Mouse (Mus musculus) embryonic fibroblast, embryonic 13.5 days (primary cell): Measurements from ENCODE around the gene H6pd. TPM values are rescaled to one million over a fixed set of nuclear protein-coding genes. Genes with fewer than 3 reads are reported as not detected.

ENCODE experiments used
- H3K27ac ChIP-seq: 2 replicates; pipeline ENCODE4 v1.5.1; 2012; ENCODE audit warnings: low read length, control low read depth, inconsistent platforms; ENCODE audit not compliant: insufficient read depth
- H3K4me1 ChIP-seq: 2 replicates; pipeline ENCODE4 v1.6.1; 2011; ENCODE audit warnings: low read length; ENCODE audit not compliant: control insufficient read depth, insufficient read depth
- H3K4me3 ChIP-seq: 2 replicates; pipeline ENCODE4 v1.5.1; 2011; ENCODE audit warnings: mild to moderate bottlenecking, control low read depth, low read length; ENCODE audit not compliant: insufficient read depth
- CTCF ChIP-seq: IDR thresholded peaks from 2 replicates; pipeline ENCODE4 v1.5.1; 2011; ENCODE audit warnings: mild to moderate bottlenecking, control low read depth, low read length, moderate library complexity, borderline replicate concordance; ENCODE audit not compliant: insufficient read depth
- POLR2A ChIP-seq: IDR thresholded peaks from 2 replicates; pipeline ENCODE4 v1.6.1; 2011; ENCODE audit warnings: low read depth, mild to moderate bottlenecking, control low read depth, low read length, moderate library complexity
- polyA plus RNA-seq: library from polyadenylated mRNA; stranded (reverse); fragments of >200 nt; gene quantifications from 2 replicates; pipeline ENCODE4 v1.2.4, GENCODE M21; 2011; ENCODE audit warnings: low read depth; ENCODE audit not compliant: missing spikeins, insufficient read length

Gene H6pd
- polyA plus RNA-seq, 1 experiment: 59.2 TPM

GRCm38 (mm10) chr4:150001221-150001860 is 7.5 kb downstream of the H6pd start:
- peaks cover 20% of the 10 kb centered on the region for H3K4me1 ChIP-seq
- H3K27ac ChIP-seq: peak overlapping the region; percentile 66
- H3K4me3 ChIP-seq: no peak overlapping the region
- TF ChIP-seq CTCF (no peak), POLR2A (no peak)

GRCm38 (mm10) chr4:149999931-150000555 is 8.8 kb downstream of the H6pd start:
- H3K27ac ChIP-seq: peak overlapping the region; percentile 0; the same call in 1 of the 2 replicates
- no peak overlapping the region for H3K4me3 ChIP-seq
- TF ChIP-seq CTCF: no peak
- no peak for TF ChIP-seq POLR2A
- peaks cover 23% of the 10 kb centered on the region for H3K4me1 ChIP-seq

- Histone ChIP-seq H3K4me1 (peaks cover 23% of the 10 kb centered on the region), H3K27ac (no peak overlapping the region), H3K4me3 (no peak overlapping the region)
- no peak for TF ChIP-seq CTCF
- no peak for TF ChIP-seq POLR2A
These were observed 9.3 kb downstream of the H6pd start for GRCm38 (mm10) chr4:149999510-149999900.

- no peak overlapping the region for H3K27ac ChIP-seq
- no peak overlapping the region for H3K4me3 ChIP-seq
- TF ChIP-seq POLR2A (no peak), CTCF (no peak)
- H3K4me1 ChIP-seq: peaks cover 23% of the 10 kb centered on the region
These were observed 9.9 kb downstream of the H6pd start for GRCm38 (mm10) chr4:149998786-149999509.

GRCm38 (mm10) chr4:149997999-149998398 is 10.8 kb downstream of the H6pd start:
- H3K4me1 ChIP-seq: peaks cover 23% of the 10 kb centered on the region
- TF ChIP-seq CTCF: no peak
- TF ChIP-seq POLR2A: no peak
- H3K4me3 ChIP-seq: no peak overlapping the region
- H3K27ac ChIP-seq: no peak overlapping the region

- H3K4me1 ChIP-seq: peaks cover 18% of the 10 kb centered on the region
- TF ChIP-seq CTCF (no peak), POLR2A (peak; percentile 17; the same call in 1 of the 2 replicates)
- H3K4me3 ChIP-seq: no peak overlapping the region
- peak overlapping the region; percentile 58 for H3K27ac ChIP-seq
These were observed 12.4 kb downstream of the H6pd start for GRCm38 (mm10) chr4:149996440-149996839.

GRCm38 (mm10) chr4:149995911-149996310 is 12.9 kb downstream of the H6pd start:
- Histone ChIP-seq H3K4me3 (no peak overlapping the region), H3K4me1 (peaks cover 15% of the 10 kb centered on the region), H3K27ac (peak overlapping the region; percentile 58)
- TF ChIP-seq CTCF (no peak), POLR2A (no peak)

- Histone ChIP-seq H3K4me1 (peaks cover 17% of the 10 kb centered on the region), H3K27ac (no peak overlapping the region)
- no peak for TF ChIP-seq POLR2A
- TF ChIP-seq CTCF: no peak
These were observed 14.6 kb downstream of the H6pd start for GRCm38 (mm10) chr4:149994218-149994617.

GRCm38 (mm10) chr4:149992670-149993032 is 16.2 kb downstream of the H6pd start:
- TF ChIP-seq CTCF (no peak), POLR2A (no peak)
- no peak overlapping the region for H3K27ac ChIP-seq

More at GRCm38 (mm10) chr4:149994218-149994617, 14.6 kb downstream of the H6pd start:
- H3K4me3 ChIP-seq: no peak overlapping the region

GRCm38 (mm10) chr4:149991755-149992669 is 16.8 kb downstream of the H6pd start:
- Histone ChIP-seq H3K4me3 (no peak overlapping the region), H3K4me1 (peaks cover 17% of the 10 kb centered on the region), H3K27ac (no peak overlapping the region)
- TF ChIP-seq CTCF (no peak), POLR2A (no peak)

More at GRCm38 (mm10) chr4:149992670-149993032, 16.2 kb downstream of the H6pd start:
- Histone ChIP-seq H3K4me1 (peaks cover 17% of the 10 kb centered on the region), H3K4me3 (no peak overlapping the region)
